Mouse (Mus musculus): ENCODE measurements around the gene Coro1c. TPM values are rescaled to one million over a fixed set of nuclear protein-coding genes. Genes with fewer than 3 reads are reported as not detected.

The Coro1c gene
- polyA plus RNA-seq, 1 experiment from 2014 or later, result 206 TPM

GRCm38 (mm10) chr5:113796401-113797148 lies 112.0 kb downstream of the Coro1c start:
- Histone ChIP-seq H3K9ac (no peak overlapping the region), H3K9me3 (no peaks in the 10 kb centered on the region), H3K36me3 (replicated peaks) (no peaks in the 10 kb centered on the region), H3K4me3 (no peak overlapping the region), H3K4me2 (no peak overlapping the region), H3K27me3 (replicated peaks) (peaks cover 4% of the 10 kb centered on the region; the same call in 1 of the 2 replicates), H3K4me1 (peaks cover 6% of the 10 kb centered on the region; the same call in 1 of the 2 replicates), H3K27ac (no peak overlapping the region)
- 10% methylated on average over 13 of the region's 13 CpGs for WGBS
- ATAC-seq (replicated peaks), result no peak

Other genes starting within 250 kb of the Coro1c start
- gene 1700069L16Rik, start 184.0 kb downstream of the Coro1c start, polyA plus RNA-seq (2015; fragmentation: Nextera tagmentation; extraction: Ambion mirVana), result not detected in 2 replicates
- 10.4 and 10.7 TPM in 2 replicates for gene Ficd, start 173.0 kb downstream of the Coro1c start, polyA plus RNA-seq (2015; fragmentation: Nextera tagmentation; extraction: Ambion mirVana)
- gene Sart3, start 136.2 kb downstream of the Coro1c start, polyA plus RNA-seq (2015; fragmentation: Nextera tagmentation; extraction: Ambion mirVana), result 53.3 and 57.5 TPM in 2 replicates
- 75.4 and 78.4 TPM in 2 replicates for gene Iscu, start 136.0 kb downstream of the Coro1c start, polyA plus RNA-seq (2015; fragmentation: Nextera tagmentation; extraction: Ambion mirVana)
- 5.7 and 6.3 TPM in 2 replicates for gene Tmem119, start 108.2 kb downstream of the Coro1c start, polyA plus RNA-seq (2015; fragmentation: Nextera tagmentation; extraction: Ambion mirVana)
- 2.4 and 2.8 TPM in 2 replicates for gene Selplg, start 76.1 kb downstream of the Coro1c start, polyA plus RNA-seq (2015; fragmentation: Nextera tagmentation; extraction: Ambion mirVana)
- 11.7 and 15.1 TPM in 2 replicates for gene Ssh1, start 85.1 kb upstream of the Coro1c start, polyA plus RNA-seq (2015; fragmentation: Nextera tagmentation; extraction: Ambion mirVana)
- gene Dao, start 94.9 kb upstream of the Coro1c start, polyA plus RNA-seq (2015; fragmentation: Nextera tagmentation; extraction: Ambion mirVana), result not detected in 2 replicates
- 20.7 and 22.1 TPM in 2 replicates for gene Usp30, start 156.7 kb upstream of the Coro1c start, polyA plus RNA-seq (2015; fragmentation: Nextera tagmentation; extraction: Ambion mirVana)
- gene Svop, start 182.8 kb upstream of the Coro1c start, polyA plus RNA-seq (2015; fragmentation: Nextera tagmentation; extraction: Ambion mirVana), result 104 and 115 TPM in 2 replicates
- 5.3 and 6.9 TPM in 2 replicates for gene Alkbh2, start 219.5 kb upstream of the Coro1c start, polyA plus RNA-seq (2015; fragmentation: Nextera tagmentation; extraction: Ambion mirVana)
- gene Ung, start 221.6 kb upstream of the Coro1c start, polyA plus RNA-seq (2015; fragmentation: Nextera tagmentation; extraction: Ambion mirVana), result 8.5 and 9.7 TPM in 2 replicates
- 5.0 and 5.8 TPM in 2 replicates for gene Acacb, start 237.8 kb upstream of the Coro1c start, polyA plus RNA-seq (2015; fragmentation: Nextera tagmentation; extraction: Ambion mirVana)